Mouse (Mus musculus) ZHBTc4 (cell line): ENCODE data around the gene Myo3b.

ENCODE experiments used
- DNase-seq: peaks from one replicate; pipeline ENCODE4 v3.0.0-alpha.2; 2011; ENCODE audit warnings: low read depth, low spot score

Gene Myo3b

GRCm38 (mm10) chr2:70444141-70444540 is 405.2 kb downstream of the Myo3b start:
- no peak for DNase-seq

- DNase-seq: peak; percentile 43
Measured at GRCm38 (mm10) chr2:70456205-70456604, 417.3 kb downstream of the Myo3b start.

GRCm38 (mm10) chr2:70463606-70464005 is 424.7 kb downstream of the Myo3b start:
- DNase-seq: no peak

GRCm38 (mm10) chr2:70471136-70471535 is 432.2 kb downstream of the Myo3b start:
- no peak for DNase-seq

GRCm38 (mm10) chr2:70471861-70472620 is 433.1 kb downstream of the Myo3b start:
- DNase-seq: peak; percentile 87
